Mouse (Mus musculus): ENCODE measurements around the gene Man2a2.

- TF ChIP-seq CTCF (IDR thresholded peaks at IDR 0.05; ENCODE audit: insufficient read depth, low read length) (no peak), POLR2A (IDR thresholded peaks at IDR 0.05; ENCODE audit: borderline replicate concordance, extremely low read depth, low read depth, low read length) (no peak)
Measured at GRCm38 (mm10) chr7:80346830-80347229, 24.3 kb downstream of the Man2a2 start.
